Mouse (Mus musculus) ES-E14 (cell line): Measurements from ENCODE around the gene Ston1.

Source experiments
- CHD2 ChIP-seq: IDR thresholded peaks from 2 replicates; pipeline ENCODE4 v1.6.1; 2014; ENCODE audit warnings: mild to moderate bottlenecking, low read depth, low read length, inconsistent platforms
- HCFC1 ChIP-seq: IDR thresholded peaks from 2 replicates; pipeline ENCODE4 v1.6.1; 2012; ENCODE audit warnings: low read length, inconsistent platforms, borderline replicate concordance; ENCODE audit not compliant: insufficient read depth
- MAFK ChIP-seq: IDR thresholded peaks from 2 replicates; pipeline ENCODE4 v1.6.1; 2014; ENCODE audit warnings: mild to moderate bottlenecking, low read depth, low read length, inconsistent platforms; ENCODE audit not compliant: insufficient read depth

DNA sequence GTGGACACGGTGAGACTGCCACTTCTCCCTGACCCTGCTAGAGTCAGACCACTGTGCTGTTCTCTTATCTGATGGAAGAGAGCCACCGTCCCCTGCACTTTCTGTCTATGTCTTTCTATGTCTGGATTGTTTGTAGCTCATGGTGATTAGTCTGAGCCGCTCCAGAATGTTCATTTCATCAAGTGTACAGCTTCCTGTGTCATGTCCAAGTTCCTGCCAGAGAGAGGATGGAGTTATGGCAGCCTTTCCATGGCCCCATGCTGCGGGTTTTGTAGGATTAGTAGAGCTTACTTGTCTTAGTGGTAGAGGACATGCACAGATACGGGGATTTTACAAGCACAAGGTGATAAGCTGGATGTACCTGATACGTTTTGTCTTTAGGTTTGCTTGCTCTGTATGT lies 16.9 kb upstream of the Ston1 start:
- TF ChIP-seq MAFK (no peak), CHD2 (no peak), HCFC1 (no peak)
